Mouse (Mus musculus): ENCODE measurements around the gene Dcst1. TPM values are rescaled to one million over a fixed set of nuclear protein-coding genes. Genes with fewer than 3 reads are reported as not detected.
A peak's percentile ranks its signal among the peaks of the same experiment; 100 is the strongest.

Dcst1 gene
- polyA plus RNA-seq, 1 experiment from 2014 or later, result 0.23 TPM

- DNase-seq (ENCODE audit: low spot score, missing footprints) (peak; percentile 94), ATAC-seq (ENCODE audit: low FRiP score) (peak; percentile 2; the same call in 1 of the 2 replicates)
- Histone ChIP-seq H3K4me3 (ENCODE audit: low read depth, low read length) (peak overlapping the region; percentile 33), H3K4me1 (ENCODE audit: control insufficient read depth, insufficient read depth, low read length) (peaks cover 41% of the 10 kb centered on the region), H3K4me2 (peak overlapping the region; percentile 66), H3K27me3 (ENCODE audit: control insufficient read depth, insufficient read depth, low read length) (peaks cover 51% of the 10 kb centered on the region), H3K27ac (ENCODE audit: low read depth, low read length) (no peak overlapping the region), H3K9ac (ENCODE audit: low read length) (no peak overlapping the region; the same call in 1 of the 2 replicates), H3K9me3 (ENCODE audit: control insufficient read depth, low read length) (no peaks in the 10 kb centered on the region), H3K36me3 (ENCODE audit: control insufficient read depth, insufficient read depth, low read length) (no peaks in the 10 kb centered on the region)
- WGBS, result 8% methylated on average over 40 of the region's 40 CpGs
Observed at GRCm38 (mm10) chr3:89315930-89316831, 48.9 kb downstream of the Dcst1 start.

GRCm38 (mm10) chr3:89315195-89315929 lies 49.7 kb downstream of the Dcst1 start:
- WGBS, result 8% methylated on average over 25 of the region's 26 CpGs
- Histone ChIP-seq H3K9me3 (ENCODE audit: control insufficient read depth, low read length) (no peaks in the 10 kb centered on the region), H3K36me3 (ENCODE audit: control insufficient read depth, insufficient read depth, low read length) (no peaks in the 10 kb centered on the region), H3K4me2 (peak overlapping the region; percentile 66), H3K27ac (ENCODE audit: low read depth, low read length) (no peak overlapping the region), H3K4me3 (ENCODE audit: low read depth, low read length) (peak overlapping the region; percentile 33), H3K27me3 (ENCODE audit: control insufficient read depth, insufficient read depth, low read length) (peaks cover 43% of the 10 kb centered on the region), H3K9ac (ENCODE audit: low read length) (peak overlapping the region; percentile 63), H3K4me1 (ENCODE audit: control insufficient read depth, insufficient read depth, low read length) (peaks cover 33% of the 10 kb centered on the region)
- ATAC-seq (ENCODE audit: low FRiP score), result peak; percentile 45
- DNase-seq (ENCODE audit: low spot score, missing footprints), result peak; percentile 100

GRCm38 (mm10) chr3:89314791-89315190 lies 50.3 kb downstream of the Dcst1 start:
- peak; percentile 2; the same call in 1 of the 2 replicates for ATAC-seq (ENCODE audit: low FRiP score)
- H3K27me3 ChIP-seq (ENCODE audit: control insufficient read depth, insufficient read depth, low read length), result peaks cover 38% of the 10 kb centered on the region
- H3K9ac ChIP-seq (ENCODE audit: low read length), result no peak overlapping the region; the same call in 1 of the 2 replicates
- H3K9me3 ChIP-seq (ENCODE audit: control insufficient read depth, low read length), result no peaks in the 10 kb centered on the region
- H3K4me1 ChIP-seq (ENCODE audit: control insufficient read depth, insufficient read depth, low read length), result peaks cover 28% of the 10 kb centered on the region
- no peak for DNase-seq (ENCODE audit: low spot score, missing footprints)
- H3K4me2 ChIP-seq, result no peak overlapping the region; the same call in 1 of the 2 replicates
- WGBS, result 41% methylated on average over 2 of the region's 2 CpGs
- H3K36me3 ChIP-seq (ENCODE audit: control insufficient read depth, insufficient read depth, low read length), result no peaks in the 10 kb centered on the region
- no peak overlapping the region for H3K27ac ChIP-seq (ENCODE audit: low read depth, low read length)
- no peak overlapping the region for H3K4me3 ChIP-seq (ENCODE audit: low read depth, low read length)

- 77% methylated on average over 5 of the region's 5 CpGs for WGBS
Observed at GRCm38 (mm10) chr3:89314340-89314739, 50.7 kb downstream of the Dcst1 start.

GRCm38 (mm10) chr3:89308089-89308488 lies 57.0 kb downstream of the Dcst1 start:
- peak; percentile 82 for ATAC-seq (ENCODE audit: low FRiP score)
- Histone ChIP-seq H3K27me3 (ENCODE audit: control insufficient read depth, insufficient read depth, low read length) (no peaks in the 10 kb centered on the region), H3K4me3 (ENCODE audit: low read depth, low read length) (no peak overlapping the region), H3K4me1 (ENCODE audit: control insufficient read depth, insufficient read depth, low read length) (no peaks in the 10 kb centered on the region), H3K4me2 (no peak overlapping the region), H3K9me3 (ENCODE audit: control insufficient read depth, low read length) (no peaks in the 10 kb centered on the region), H3K27ac (ENCODE audit: low read depth, low read length) (no peak overlapping the region), H3K9ac (ENCODE audit: low read length) (no peak overlapping the region), H3K36me3 (ENCODE audit: control insufficient read depth, insufficient read depth, low read length) (no peaks in the 10 kb centered on the region)
- DNase-seq (ENCODE audit: low spot score, missing footprints), result peak; percentile 95
- WGBS, result 5% methylated on average over 9 of the region's 9 CpGs

More at GRCm38 (mm10) chr3:89314340-89314739, 50.7 kb downstream of the Dcst1 start:
- no peak overlapping the region for H3K27ac ChIP-seq (ENCODE audit: low read depth, low read length)
- no peak for ATAC-seq (ENCODE audit: low FRiP score)
- H3K9me3 ChIP-seq (ENCODE audit: control insufficient read depth, low read length), result no peaks in the 10 kb centered on the region
- peaks cover 33% of the 10 kb centered on the region for H3K27me3 ChIP-seq (ENCODE audit: control insufficient read depth, insufficient read depth, low read length)
- H3K36me3 ChIP-seq (ENCODE audit: control insufficient read depth, insufficient read depth, low read length), result no peaks in the 10 kb centered on the region
- H3K4me2 ChIP-seq, result no peak overlapping the region
- H3K9ac ChIP-seq (ENCODE audit: low read length), result no peak overlapping the region
- H3K4me1 ChIP-seq (ENCODE audit: control insufficient read depth, insufficient read depth, low read length), result peaks cover 23% of the 10 kb centered on the region
- DNase-seq (ENCODE audit: low spot score, missing footprints), result no peak
- H3K4me3 ChIP-seq (ENCODE audit: low read depth, low read length), result no peak overlapping the region

- WGBS, result 72% methylated on average over 8 of the region's 8 CpGs
- H3K4me2 ChIP-seq, result no peak overlapping the region
- no peaks in the 10 kb centered on the region for H3K36me3 ChIP-seq (ENCODE audit: control insufficient read depth, insufficient read depth, low read length)
- H3K27me3 ChIP-seq (ENCODE audit: control insufficient read depth, insufficient read depth, low read length), result no peaks in the 10 kb centered on the region
- H3K9ac ChIP-seq (ENCODE audit: low read length), result no peak overlapping the region
- H3K27ac ChIP-seq (ENCODE audit: low read depth, low read length), result no peak overlapping the region
- H3K9me3 ChIP-seq (ENCODE audit: control insufficient read depth, low read length), result no peaks in the 10 kb centered on the region
- ATAC-seq (ENCODE audit: low FRiP score), result no peak
- H3K4me3 ChIP-seq (ENCODE audit: low read depth, low read length), result no peak overlapping the region
- DNase-seq (ENCODE audit: low spot score, missing footprints), result no peak
- no peaks in the 10 kb centered on the region for H3K4me1 ChIP-seq (ENCODE audit: control insufficient read depth, insufficient read depth, low read length)
Observed at GRCm38 (mm10) chr3:89305551-89306325, 59.3 kb downstream of the Dcst1 start.

GRCm38 (mm10) chr3:89305105-89305504 lies 59.9 kb downstream of the Dcst1 start:
- Histone ChIP-seq H3K9ac (ENCODE audit: low read length) (no peak overlapping the region), H3K27ac (ENCODE audit: low read depth, low read length) (no peak overlapping the region), H3K27me3 (ENCODE audit: control insufficient read depth, insufficient read depth, low read length) (0 out of 2 replicates have a peak, but pooled peaks cover 3% of the 10 kb centered on the region), H3K4me1 (ENCODE audit: control insufficient read depth, insufficient read depth, low read length) (no peaks in the 10 kb centered on the region), H3K9me3 (ENCODE audit: control insufficient read depth, low read length) (no peaks in the 10 kb centered on the region), H3K36me3 (ENCODE audit: control insufficient read depth, insufficient read depth, low read length) (no peaks in the 10 kb centered on the region), H3K4me2 (no peak overlapping the region), H3K4me3 (ENCODE audit: low read depth, low read length) (no peak overlapping the region)
- 69% methylated on average over 4 of the region's 4 CpGs for WGBS
- no peak for ATAC-seq (ENCODE audit: low FRiP score)
- DNase-seq (ENCODE audit: low spot score, missing footprints), result no peak

- Histone ChIP-seq H3K4me3 (ENCODE audit: low read depth, low read length) (no peak overlapping the region), H3K27ac (ENCODE audit: low read depth, low read length) (no peak overlapping the region)
Observed at GRCm38 (mm10) chr3:89304440-89304839, 60.6 kb downstream of the Dcst1 start.

More at GRCm38 (mm10) chr3:89304440-89304839, 60.6 kb downstream of the Dcst1 start:
- WGBS, result 73% methylated on average over 6 of the region's 6 CpGs
- no peaks in the 10 kb centered on the region for H3K4me1 ChIP-seq (ENCODE audit: control insufficient read depth, insufficient read depth, low read length)
- H3K9ac ChIP-seq (ENCODE audit: low read length), result no peak overlapping the region
- H3K9me3 ChIP-seq (ENCODE audit: control insufficient read depth, low read length), result no peaks in the 10 kb centered on the region
- DNase-seq (ENCODE audit: low spot score, missing footprints) (no peak), ATAC-seq (ENCODE audit: low FRiP score) (no peak)
- H3K36me3 ChIP-seq (ENCODE audit: control insufficient read depth, insufficient read depth, low read length), result no peaks in the 10 kb centered on the region
- H3K4me2 ChIP-seq, result no peak overlapping the region
- 0 out of 2 replicates have a peak, but pooled peaks cover 4% of the 10 kb centered on the region for H3K27me3 ChIP-seq (ENCODE audit: control insufficient read depth, insufficient read depth, low read length)

Measured in midbrain, embryonic 11.5 days (tissue).